Mouse (Mus musculus): Measurements from ENCODE around the gene Fam228a. TPM values are rescaled to one million over a fixed set of nuclear protein-coding genes. Genes with fewer than 3 reads are reported as not detected.
"Not testable (repeated sequence)": the region's sequence is repeated elsewhere in the genome, so short reads cannot be mapped to it uniquely, and the experiment has no call there.

Fam228a gene
- total RNA-seq (2021), result under 1 TPM; 0.12 to 0.25 TPM
- long read RNA-seq, experiment 1, result 0 reads
- long read RNA-seq, experiment 2, result 0 reads

DNA sequence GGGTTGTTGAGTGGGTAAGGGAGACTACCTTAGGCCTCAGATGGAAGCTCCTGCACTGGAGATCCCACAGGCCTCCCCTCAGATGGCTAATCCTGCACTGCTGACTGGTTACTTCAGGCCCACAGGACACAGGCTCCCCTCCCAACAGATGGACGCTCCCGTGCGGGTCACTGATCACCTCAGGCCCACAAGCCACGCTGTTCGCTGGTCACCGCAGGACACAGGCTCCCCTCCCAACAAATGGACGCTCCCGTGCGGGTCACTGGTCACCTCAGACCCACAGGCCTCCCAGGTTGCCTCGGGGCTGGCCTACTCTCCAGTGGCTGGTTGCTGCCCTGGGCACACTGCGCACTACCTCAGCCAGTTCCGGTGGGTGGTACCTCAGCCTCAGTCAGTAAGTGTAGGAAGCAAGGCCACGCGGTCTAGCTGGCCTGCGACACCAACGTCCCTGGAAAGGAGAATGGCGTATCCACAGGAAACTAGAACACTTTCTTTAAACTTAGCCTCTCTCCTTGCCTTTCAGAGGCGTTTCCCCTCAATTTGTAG is at the start of gene Fam228a:
Gene Fam228a, minus strand, starts transcription at position 400 of the 546 bp plus-strand sequence.
- no peak for DNase-seq (ENCODE audit: low spot score)

DNA sequence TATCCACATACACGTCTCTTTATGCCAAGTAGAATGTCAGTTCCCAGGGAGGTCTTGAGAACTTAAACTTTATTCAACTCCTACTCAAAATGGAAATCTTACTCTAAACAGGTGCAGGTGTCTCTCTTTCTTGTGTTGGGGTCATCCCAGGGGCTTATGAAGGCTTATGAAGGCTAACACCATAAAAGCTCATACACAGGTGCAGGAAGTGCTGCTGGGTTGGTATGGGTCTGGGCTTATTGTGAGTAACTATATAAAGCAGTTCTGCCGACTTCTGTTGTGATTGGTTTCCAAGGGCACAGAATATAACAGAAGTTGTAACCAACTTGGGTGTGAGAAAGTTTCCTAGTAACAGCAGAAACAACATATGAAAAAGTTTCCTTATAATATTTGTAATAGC is 46.2 kb upstream of the Fam228a start:
- no peak for DNase-seq (ENCODE audit: low spot score)

DNA sequence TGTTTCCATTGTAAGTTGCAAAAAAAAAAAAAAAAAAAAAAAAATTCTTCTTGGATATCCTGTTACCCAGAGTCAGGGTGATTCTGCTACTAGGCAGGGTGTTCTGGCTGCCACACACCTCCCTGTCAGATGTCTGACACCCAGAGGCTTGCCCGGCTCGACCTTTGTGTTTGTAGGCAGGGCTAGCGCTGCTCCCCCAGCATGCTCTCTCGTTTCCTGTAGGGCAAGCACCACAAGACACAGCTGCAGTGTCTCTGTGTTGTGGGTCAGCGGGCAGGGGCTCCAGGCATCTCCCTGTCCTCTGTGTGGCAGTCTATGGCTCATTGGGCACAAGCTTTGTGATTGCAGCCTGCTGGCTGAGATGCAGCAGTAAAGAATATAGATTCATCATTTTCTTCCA is 45.4 kb upstream of the Fam228a start:
- DNase-seq (ENCODE audit: low spot score), result no peak

DNA sequence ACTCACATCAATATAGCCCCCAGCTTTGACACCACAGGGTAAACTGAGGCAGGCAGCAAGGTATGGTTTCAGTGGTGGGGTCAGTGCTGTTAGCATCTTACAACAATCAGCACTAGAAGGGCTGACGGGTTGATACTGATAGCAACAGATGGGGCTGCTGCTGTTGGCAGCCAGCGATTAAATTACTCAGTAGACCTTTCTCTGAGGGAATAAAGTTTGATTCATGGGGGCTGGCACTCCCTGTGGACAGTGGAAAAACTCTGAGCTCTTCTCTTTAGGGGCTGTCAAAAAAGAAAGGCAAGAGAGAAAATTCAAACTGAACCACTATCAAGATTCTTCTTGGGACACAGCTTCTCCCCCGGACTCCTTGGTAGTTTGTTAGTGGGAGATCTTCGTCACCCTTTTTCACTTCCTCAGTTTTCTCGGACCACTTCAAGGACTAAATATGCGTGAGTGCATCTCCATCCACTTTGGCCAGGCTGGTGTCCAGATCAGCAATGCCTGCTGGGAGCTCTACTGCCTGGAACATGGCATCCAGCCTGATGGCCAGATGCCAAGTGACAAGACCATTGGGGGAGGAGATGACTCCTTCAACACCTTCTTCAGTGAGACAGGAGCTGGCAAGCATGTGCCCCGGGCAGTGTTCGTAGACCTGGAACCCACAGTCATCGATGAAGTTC is 43.6 kb upstream of the Fam228a start:
- not testable (repeated sequence) for DNase-seq (ENCODE audit: low spot score)

DNA sequence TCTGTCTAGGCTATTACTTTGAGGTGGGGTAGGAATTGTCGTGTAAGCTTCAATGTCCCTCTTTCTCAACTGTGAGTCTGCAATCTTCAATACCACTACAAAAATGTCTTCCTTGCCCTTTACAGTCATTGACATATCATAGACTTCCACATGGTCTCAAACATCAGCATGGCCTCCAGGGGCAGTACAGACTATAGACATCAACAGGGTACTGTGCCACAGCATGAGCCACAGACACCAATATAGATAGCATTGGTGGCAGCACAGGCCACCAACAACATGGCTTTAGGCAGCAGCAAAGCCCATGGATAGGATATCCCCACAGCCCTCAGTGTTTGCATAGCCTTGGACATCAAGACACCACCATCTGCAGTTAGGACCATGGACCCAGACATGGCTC is 43.0 kb upstream of the Fam228a start:
- DNase-seq (ENCODE audit: low spot score), result no peak

DNA sequence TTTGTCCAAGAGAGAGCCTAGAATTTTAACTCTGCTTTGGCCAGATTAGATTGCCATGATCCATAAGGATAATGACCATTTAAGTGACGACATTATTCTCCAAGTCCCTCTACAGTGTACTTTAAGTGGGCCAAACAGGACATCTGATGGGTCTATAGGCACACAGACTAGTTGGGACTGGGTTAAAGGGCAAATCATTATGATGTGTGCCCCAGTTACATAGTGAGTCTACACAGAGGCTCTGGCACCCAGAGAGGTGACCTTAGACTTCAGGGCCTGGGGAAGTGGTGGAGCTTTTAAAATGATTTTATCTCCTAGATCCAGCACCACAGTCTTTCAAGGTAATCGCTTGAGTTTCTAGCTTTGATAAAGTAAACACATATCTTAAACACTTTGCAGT is 42.0 kb upstream of the Fam228a start:
- DNase-seq (ENCODE audit: low spot score), result no peak

DNA sequence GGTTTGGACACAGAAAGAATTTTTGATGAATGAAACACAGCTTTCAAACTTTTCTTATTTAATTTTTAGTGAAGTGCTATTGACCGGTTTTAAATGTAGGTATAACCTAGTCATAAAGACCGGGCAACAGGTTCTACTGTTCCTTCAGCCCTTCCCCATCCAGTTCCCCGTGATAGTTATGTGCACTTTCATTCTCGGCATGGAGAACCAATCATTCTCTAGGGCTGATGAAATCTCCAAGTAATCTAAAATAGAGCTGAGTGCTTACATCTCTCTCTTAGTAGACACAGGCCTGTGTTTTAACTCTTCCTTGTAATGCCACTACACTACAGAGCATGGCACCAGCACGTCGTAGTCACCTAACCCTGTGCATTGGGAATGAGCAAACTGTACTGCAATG is 39.5 kb upstream of the Fam228a start:
- DNase-seq (ENCODE audit: low spot score), result no peak

DNA sequence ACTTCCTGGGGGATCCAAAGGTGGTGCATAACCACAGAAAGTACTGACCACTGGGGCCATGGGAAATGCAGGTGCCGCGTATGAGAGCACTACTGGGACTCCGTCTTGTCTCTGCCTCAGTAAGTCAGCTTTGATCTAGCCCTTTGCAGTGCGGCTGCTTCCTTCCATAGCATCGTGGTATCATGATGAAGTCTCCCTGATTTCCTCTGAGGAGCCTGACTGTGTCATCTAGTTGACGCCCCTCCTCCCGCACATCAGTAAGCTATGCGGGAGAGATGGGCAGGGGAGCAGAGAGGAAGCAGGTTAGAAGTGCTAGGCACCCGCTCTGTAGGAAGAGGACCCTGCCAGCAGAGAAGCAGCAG is 37.3 kb upstream of the Fam228a start:
- DNase-seq (ENCODE audit: low spot score), result no peak

DNA sequence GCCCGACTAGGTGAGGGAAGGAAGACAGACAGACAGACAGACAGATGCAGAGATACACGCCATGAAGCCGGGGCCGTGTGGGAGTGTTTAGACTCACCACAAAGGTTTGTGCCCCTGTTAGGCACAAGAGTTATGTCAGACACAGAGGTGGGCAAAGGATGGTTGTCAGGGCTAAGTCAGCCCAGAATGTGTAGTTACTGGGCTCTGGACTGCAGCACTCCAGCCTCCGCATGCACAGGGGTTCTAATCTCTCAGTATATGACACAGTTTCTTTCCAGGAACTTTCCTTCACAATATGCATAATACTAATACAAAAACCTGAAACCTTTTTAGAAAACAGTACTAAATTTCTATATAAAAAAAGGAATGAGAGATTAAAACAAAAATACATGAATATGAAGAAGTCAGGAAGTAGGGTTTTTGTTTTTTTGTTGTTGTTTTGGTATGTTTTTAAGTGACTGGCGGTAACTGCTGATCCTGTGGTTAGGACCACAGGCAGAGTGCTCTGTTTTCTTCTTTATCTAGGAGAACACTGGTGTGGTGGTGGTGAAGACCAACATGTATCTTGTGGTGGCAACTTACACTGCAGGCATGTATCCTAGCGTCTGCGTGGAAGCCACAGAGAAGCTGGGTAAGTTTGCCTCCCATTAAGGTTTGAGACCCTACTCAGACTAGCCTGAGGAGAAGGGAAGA is 36.8 kb upstream of the Fam228a start:
- no peak for DNase-seq (ENCODE audit: low spot score)

DNA sequence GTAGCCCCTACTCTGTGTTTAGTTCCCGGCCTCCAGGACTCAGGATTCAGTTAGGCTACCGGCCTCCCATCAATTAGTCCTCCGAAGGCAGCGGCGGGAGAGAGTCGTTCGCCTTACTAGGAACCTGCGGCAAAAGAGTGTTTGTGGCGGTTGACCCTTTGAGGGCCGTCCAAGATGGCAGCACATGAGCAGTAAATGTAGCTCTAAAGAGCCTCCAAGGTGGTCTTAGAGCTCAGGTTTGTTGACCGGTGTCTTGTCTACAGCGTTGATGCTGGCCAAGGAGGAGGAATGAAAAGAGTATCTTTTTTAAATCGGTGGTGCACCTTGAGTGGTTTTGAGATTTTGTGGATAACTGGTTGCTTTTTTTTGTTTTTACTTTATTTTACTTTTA is 31.1 kb upstream of the Fam228a start:
- no peak for DNase-seq (ENCODE audit: low spot score)

DNA sequence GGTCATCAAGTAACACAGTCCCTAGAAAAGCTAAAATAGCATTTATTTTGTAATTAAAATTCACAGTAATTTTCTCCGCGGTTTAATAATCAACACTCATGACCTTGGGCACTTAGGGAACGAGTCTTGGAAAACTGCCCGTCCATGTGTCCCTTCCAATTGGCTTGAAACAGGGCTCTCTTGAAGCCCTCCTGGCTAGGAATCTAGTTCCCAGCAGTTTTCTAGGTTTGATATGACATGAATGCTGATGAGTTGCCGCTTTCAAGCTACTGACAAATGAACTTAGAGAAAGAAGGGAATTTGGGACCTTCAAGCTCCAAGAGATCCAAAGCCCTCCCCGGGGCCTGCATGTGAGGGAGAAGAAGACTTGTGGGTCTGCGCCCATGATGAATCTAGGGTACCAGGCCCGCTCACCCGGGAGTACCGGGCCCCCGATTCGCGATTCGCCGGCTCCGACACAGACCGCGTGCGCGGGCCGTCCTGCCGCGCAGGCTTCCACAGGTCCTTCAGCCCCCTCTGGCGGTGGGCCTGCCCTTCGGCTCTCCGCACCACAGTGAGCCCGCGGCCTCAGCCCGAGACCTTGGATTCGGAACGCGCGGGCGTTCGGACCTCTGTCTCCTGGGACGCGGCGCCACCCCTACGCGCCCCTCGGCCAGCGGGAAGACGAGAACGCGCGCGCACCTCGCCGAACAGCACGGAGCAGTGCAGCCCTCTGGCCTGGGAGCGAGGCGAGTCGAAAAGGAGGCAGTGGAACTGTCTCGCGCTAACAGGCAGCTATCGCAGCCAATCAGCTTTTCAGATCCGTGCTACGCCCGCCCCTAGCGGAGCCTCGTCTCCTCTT is 30.5 kb upstream of the Fam228a start, which contains the start of the genes Pfn4 and Fam228b:
Gene Pfn4, plus strand, starts transcription at position 531 of the 841 bp plus-strand sequence.
Gene Fam228b, minus strand, starts transcription at position 776 of the 841 bp plus-strand sequence.
- peak; percentile 97 for DNase-seq (ENCODE audit: low spot score)

DNA sequence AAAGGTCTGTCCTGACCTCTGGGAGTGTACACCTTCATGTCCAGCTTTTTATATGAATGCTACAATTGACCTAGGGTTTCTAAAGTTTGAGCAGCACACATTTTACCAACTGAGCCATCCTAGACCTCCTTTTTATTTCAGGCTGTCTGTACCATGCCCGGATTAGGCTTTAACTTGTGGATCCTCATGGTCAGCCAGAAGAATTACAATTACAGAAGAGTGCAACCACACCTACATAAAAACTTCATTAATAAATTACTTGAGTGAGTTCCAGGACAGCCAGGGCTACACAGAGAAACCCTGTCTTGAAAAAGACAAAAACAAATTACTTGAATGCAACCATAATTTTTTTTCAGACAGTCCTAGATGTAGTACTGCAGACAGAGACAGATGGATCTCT is 18.8 kb upstream of the Fam228a start:
- DNase-seq (ENCODE audit: low spot score), result no peak

DNA sequence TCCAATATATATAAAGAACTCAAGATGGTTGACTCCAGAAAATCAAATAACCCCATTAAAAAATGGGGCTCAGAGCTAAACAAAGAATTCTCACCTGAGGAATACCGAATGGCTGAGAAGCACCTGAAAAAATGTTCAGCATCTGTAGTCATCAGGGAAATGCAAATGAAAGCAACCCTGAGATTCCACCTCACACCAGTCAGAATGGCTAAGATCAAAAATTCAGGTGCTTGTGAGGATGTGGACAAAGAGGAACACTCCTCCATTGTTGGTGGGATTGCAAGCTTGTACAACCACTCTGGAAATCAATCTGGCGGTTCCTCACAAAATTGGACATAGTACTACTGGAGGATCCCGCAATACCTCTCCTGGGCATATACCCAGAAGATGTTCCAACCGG is 16.2 kb upstream of the Fam228a start:
- DNase-seq (ENCODE audit: low spot score), result not testable (repeated sequence)

DNA sequence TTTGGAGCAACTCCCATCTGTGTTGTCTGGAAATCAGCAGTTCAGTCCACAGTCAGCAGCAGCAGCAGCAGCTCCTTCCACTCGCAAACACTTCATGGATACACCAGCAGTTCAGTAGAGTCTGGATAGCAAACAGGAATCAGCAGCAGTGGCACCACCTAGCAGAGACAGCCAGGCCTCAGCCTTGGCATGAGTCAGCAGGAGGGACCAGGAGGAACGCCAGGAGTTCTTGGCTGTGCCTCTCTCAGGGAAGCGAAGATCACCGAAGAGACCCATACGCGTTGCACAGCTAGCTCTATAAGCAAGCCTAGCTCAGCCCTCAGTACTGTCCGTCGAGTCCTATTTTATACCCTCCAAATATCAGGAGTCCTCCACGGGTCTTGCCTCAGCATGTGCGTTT is 6.3 kb upstream of the Fam228a start:
- DNase-seq (ENCODE audit: low spot score), result peak; percentile 63

DNA sequence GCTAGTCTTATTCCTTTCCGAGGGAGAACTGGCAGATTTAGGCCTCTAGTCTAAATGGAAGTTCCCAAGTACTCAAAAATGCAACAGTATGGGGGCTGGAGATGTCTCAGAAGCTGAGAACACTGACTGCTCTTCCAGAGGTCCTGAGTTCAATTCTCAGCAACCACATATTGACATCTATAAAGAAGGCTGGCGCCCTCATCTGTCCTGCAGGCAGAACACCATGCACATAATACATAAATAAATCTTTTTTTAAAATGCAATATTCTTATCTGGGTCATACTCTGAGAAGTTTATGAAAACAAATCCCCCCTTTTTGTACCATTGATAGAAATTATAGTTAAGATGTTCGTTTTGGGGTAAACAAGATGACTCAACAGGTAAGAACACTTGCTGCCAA is 4.0 kb upstream of the Fam228a start:
- DNase-seq (ENCODE audit: low spot score), result no peak

DNA sequence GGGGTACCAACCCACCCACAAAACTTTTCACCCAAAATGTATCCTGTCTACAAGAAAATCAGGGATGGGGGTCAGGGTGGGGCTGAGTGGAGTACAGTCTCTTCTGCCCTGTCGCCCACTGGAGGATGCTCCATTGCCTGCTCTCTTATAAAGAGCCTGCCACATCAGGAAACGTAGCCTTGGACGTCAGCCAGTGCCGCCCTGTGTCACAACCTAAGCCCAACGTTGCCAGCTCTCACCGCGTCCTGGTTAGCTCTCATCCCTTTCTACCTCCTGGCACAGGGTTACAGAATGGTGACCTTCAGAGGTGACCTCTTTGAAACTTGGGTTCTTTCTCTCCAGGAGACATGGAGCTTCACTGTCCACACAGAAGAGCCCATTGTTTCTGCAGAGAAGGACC is 2.6 kb upstream of the Fam228a start:
- no peak for DNase-seq (ENCODE audit: low spot score)

DNA sequence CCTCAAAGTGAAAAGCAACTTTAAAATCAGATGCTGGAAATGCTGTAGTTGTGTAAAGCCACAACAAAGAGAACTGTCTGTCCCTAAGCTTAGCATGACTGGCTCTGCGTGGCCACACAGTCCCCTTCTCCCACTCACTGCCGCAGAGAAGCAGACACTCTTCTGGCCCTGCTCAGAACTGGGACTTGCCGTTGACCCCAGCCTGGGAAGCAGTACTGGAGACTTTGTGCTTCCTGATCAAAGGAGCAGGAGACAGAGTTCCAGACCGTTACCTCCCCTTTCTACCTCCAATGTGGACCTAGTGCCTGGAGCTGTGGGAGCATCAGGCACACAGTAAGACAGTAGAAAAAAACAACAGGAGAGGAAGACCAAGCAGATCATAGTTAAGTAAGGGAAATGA is 5.9 kb downstream of the Fam228a start:
- no peak for DNase-seq (ENCODE audit: low spot score)

DNA sequence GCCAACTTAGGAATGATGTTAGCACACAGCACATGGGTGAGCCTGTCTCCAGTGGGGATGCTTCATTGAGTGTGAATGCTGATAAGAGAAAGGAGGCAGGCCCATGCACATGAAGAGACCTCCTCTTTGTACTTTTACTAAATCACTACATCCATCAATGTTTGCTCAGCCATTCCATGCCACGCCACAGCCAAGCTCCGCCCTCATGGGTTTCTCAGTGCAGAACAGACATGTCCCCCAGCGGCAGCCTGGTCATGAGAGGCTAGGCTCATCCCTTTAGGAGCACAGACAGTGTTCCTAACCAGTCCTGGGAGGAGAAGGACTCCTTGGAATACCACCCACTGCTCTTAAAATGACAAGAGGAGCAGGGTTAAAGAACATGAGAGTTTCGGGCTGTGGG is 6.6 kb downstream of the Fam228a start:
- no peak for DNase-seq (ENCODE audit: low spot score)

DNA sequence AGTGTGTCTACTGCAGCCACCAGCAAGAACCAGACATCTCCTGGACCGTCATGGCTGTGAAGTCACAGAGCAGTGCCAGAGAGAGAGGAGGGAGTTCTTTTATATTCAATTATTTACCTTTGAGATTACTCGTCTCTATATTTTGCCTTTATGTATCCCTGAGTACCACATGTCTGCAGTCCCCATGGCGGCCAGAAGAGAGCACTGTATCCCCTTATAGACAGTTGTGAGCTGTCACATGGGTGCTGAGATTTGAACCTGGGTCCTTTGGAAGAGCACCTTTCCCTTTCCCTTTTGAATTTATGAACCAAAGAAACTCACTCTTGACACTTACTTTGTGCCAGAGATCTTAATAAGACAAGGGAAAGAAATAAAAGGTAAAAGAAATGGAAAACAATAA is 9.1 kb downstream of the Fam228a start:
- DNase-seq (ENCODE audit: low spot score), result no peak

DNA sequence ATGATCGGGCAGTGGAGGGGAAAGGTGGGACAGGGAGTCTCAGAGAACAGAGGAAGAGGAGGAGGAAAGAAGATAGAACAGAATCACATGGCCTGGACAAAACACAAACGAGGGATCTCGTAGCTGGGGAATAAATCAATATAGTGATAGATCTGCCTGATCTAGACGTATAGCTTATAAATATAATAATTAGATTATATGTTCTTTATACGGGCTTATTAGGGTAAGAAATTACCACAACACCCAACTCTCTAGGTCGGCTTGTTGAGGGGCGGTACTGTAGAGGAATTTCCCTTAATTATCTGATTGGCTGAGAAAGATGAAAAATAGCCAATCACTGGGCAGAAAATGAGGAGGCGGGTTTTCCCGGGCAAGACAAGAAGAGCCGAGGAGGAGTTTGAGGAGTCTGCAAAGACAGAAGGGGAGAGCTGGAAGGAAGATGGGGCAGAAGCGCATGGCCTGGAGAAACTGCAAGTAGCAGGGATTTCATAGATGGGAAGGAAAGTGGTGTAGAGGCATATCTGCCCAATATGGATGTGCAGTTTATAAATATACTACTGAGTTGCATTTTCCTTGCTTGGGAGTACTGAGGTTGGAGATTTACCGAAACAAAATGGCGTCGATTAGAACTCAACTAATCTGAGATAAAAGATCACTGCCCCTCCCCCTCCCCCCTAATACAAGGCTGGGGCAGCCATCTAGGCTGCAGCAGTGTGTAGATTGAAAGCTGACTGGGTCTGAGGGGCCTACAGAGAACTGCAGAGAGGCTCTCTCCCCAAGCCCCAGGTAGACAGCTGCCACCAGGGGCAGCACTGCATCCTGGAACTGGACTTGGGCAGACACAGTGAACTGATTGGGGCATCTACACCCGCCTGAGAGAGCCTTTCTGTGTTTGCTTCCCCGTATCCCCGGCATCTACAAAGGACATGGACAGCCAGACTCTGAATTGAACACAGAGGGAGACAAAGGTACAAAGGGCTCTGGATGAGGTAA is 18.2 kb downstream of the Fam228a start:
- no peak for DNase-seq (ENCODE audit: low spot score)

Data from gastrocnemius, adult 18-20 months (tissue).